Mouse (Mus musculus): ENCODE data around the gene Slc9b1.

Gene Slc9b1

GRCm38 (mm10) chr3:135347739-135348264 lies at the start of gene Slc9b1:
Gene Slc9b1 (plus strand): TSS chr3:135348029.
- no peak for DNase-seq (ENCODE audit: low spot score)

- no peak for DNase-seq (ENCODE audit: low spot score)
These were observed 49.3 kb upstream of the Slc9b1 start for GRCm38 (mm10) chr3:135298560-135298959.

- DNase-seq (ENCODE audit: low spot score), result no peak
These were observed 47.7 kb upstream of the Slc9b1 start for GRCm38 (mm10) chr3:135300081-135300480.

- no peak for DNase-seq (ENCODE audit: low spot score)
These were observed 43.8 kb upstream of the Slc9b1 start for GRCm38 (mm10) chr3:135304060-135304459.

GRCm38 (mm10) chr3:135304566-135304965 lies 43.3 kb upstream of the Slc9b1 start:
- DNase-seq (ENCODE audit: low spot score), result no peak

- no peak for DNase-seq (ENCODE audit: low spot score)
These were observed 40.2 kb upstream of the Slc9b1 start, which contains the start of gene Slc9b2 for GRCm38 (mm10) chr3:135307411-135308259. Gene Slc9b2 (plus strand): TSS chr3:135307700.

GRCm38 (mm10) chr3:135312916-135313491 lies 34.8 kb upstream of the Slc9b1 start:
- no peak for DNase-seq (ENCODE audit: low spot score)

GRCm38 (mm10) chr3:135313727-135314126 lies 34.1 kb upstream of the Slc9b1 start:
- DNase-seq (ENCODE audit: low spot score), result no peak

- DNase-seq (ENCODE audit: low spot score), result no peak
These were observed 33.0 kb upstream of the Slc9b1 start for GRCm38 (mm10) chr3:135314811-135315210.

GRCm38 (mm10) chr3:135315720-135316425 lies 32.0 kb upstream of the Slc9b1 start:
- no peak for DNase-seq (ENCODE audit: low spot score)

- no peak for DNase-seq (ENCODE audit: low spot score)
These were observed 29.5 kb upstream of the Slc9b1 start for GRCm38 (mm10) chr3:135318331-135318730.

- DNase-seq (ENCODE audit: low spot score), result no peak
These were observed 23.5 kb upstream of the Slc9b1 start for GRCm38 (mm10) chr3:135324354-135324753.

GRCm38 (mm10) chr3:135327176-135327575 lies 20.7 kb upstream of the Slc9b1 start:
- no peak for DNase-seq (ENCODE audit: low spot score)

GRCm38 (mm10) chr3:135327601-135328000 lies 20.2 kb upstream of the Slc9b1 start:
- no peak for DNase-seq (ENCODE audit: low spot score)

GRCm38 (mm10) chr3:135328560-135328959 lies 19.3 kb upstream of the Slc9b1 start:
- DNase-seq (ENCODE audit: low spot score), result no peak

- no peak for DNase-seq (ENCODE audit: low spot score)
These were observed 15.1 kb upstream of the Slc9b1 start for GRCm38 (mm10) chr3:135332691-135333090.

GRCm38 (mm10) chr3:135333763-135334162 lies 14.1 kb upstream of the Slc9b1 start:
- DNase-seq (ENCODE audit: low spot score), result no peak

GRCm38 (mm10) chr3:135349022-135349421 lies 1.2 kb downstream of the Slc9b1 start:
- no peak for DNase-seq (ENCODE audit: low spot score)

- DNase-seq (ENCODE audit: low spot score), result no peak
These were observed 4.0 kb downstream of the Slc9b1 start for GRCm38 (mm10) chr3:135351857-135352256.

- DNase-seq (ENCODE audit: low spot score), result no peak
These were observed 9.6 kb downstream of the Slc9b1 start for GRCm38 (mm10) chr3:135357394-135357793.

GRCm38 (mm10) chr3:135375836-135376235 lies 28.0 kb downstream of the Slc9b1 start:
- DNase-seq (ENCODE audit: low spot score), result no peak

GRCm38 (mm10) chr3:135377445-135377844 lies 29.6 kb downstream of the Slc9b1 start:
- DNase-seq (ENCODE audit: low spot score), result no peak

- DNase-seq (ENCODE audit: low spot score), result no peak
These were observed 32.0 kb downstream of the Slc9b1 start for GRCm38 (mm10) chr3:135379868-135380267.
